Mouse (Mus musculus) forebrain, postnatal 0 days (tissue): Measurements from ENCODE around the gene Hoxa4. TPM values are rescaled to one million over a fixed set of nuclear protein-coding genes. Genes with fewer than 3 reads are reported as not detected.

Experiments
- ATAC-seq: fragments of 200-750 bp; cut with Nextera tagmentation; 2 replicates; pipeline ENCODE4 v1.8.0; 2017; ENCODE audit warnings: mild to moderate bottlenecking, moderate library complexity
- DNase-seq: peaks from one replicate; pipeline ENCODE4 v3.0.0-alpha.2; 2015
- H3K27ac ChIP-seq: fragments of 300-500 bp; sonication (generic); 2 replicates; pipeline ENCODE4 v1.5.1; 2014; ENCODE audit warnings: low read depth, mild to moderate bottlenecking, antibody characterized with exemption, low read length, moderate library complexity, mixed read lengths
- H3K27me3 ChIP-seq: fragments of 300-500 bp; sonication (generic); 2 replicates; pipeline ENCODE4 v1.6.1; 2014; ENCODE audit warnings: mild to moderate bottlenecking, low read length, mixed read lengths; ENCODE audit not compliant: insufficient read depth
- H3K36me3 ChIP-seq: fragments of 300-500 bp; sonication (generic); 2 replicates; pipeline ENCODE4 v1.6.1; 2014; ENCODE audit warnings: mild to moderate bottlenecking, moderate library complexity; ENCODE audit not compliant: insufficient read depth
- H3K4me1 ChIP-seq: fragments of 300-500 bp; sonication (generic); 2 replicates; pipeline ENCODE4 v1.6.1; 2014; ENCODE audit warnings: antibody characterized with exemption; ENCODE audit not compliant: insufficient read depth
- H3K4me2 ChIP-seq: fragments of 300-500 bp; sonication (generic); 2 replicates; pipeline ENCODE4 v1.6.1; 2014; ENCODE audit warnings: low read depth, mild to moderate bottlenecking, moderate library complexity
- H3K4me3 ChIP-seq: fragments of 300-500 bp; sonication (generic); 2 replicates; pipeline ENCODE4 v1.5.1; 2014; ENCODE audit warnings: low read depth, low read length, mixed read lengths
- H3K9ac ChIP-seq: fragments of 300-500 bp; sonication (generic); 2 replicates; pipeline ENCODE4 v1.6.1; 2014; ENCODE audit warnings: mild to moderate bottlenecking
- H3K9me3 ChIP-seq: fragments of 300-500 bp; sonication (generic); 2 replicates; pipeline ENCODE4 v1.6.1; 2016; ENCODE audit warnings: low read length
- CTCF ChIP-seq: sonication (generic); IDR thresholded peaks from 2 replicates; pipeline ENCODE4 v1.5.1; 2016; ENCODE audit warnings: antibody characterized with exemption, control low read depth, low read depth
- WGBS: fragments of 180-500 bp; shearing (Covaris S2); extraction: QIAGEN DNeasy Blood & Tissue Kit; methylation state at CpG from one replicate; pipeline ENCODE4 v1.1.7; 2014; 5-methylcytosine and 5-hydroxymethylcytosine counted together
- polyA plus RNA-seq: library from polyadenylated mRNA; unstranded; fragments of >200 nt; fragmentation: Nextera tagmentation; extraction: Ambion mirVana; gene quantifications from 2 replicates; pipeline ENCODE4 v1.2.1, GENCODE M21; 2015
- total RNA-seq: library from RNA; depleted of rRNA; stranded (reverse); fragments of >200 nt; gene quantifications from 2 replicates; pipeline ENCODE4 v1.2.3, GENCODE M21; 2014

The Hoxa4 gene
- total and polyA plus RNA-seq, 2 experiments from 2014 or later: not detected

DNA sequence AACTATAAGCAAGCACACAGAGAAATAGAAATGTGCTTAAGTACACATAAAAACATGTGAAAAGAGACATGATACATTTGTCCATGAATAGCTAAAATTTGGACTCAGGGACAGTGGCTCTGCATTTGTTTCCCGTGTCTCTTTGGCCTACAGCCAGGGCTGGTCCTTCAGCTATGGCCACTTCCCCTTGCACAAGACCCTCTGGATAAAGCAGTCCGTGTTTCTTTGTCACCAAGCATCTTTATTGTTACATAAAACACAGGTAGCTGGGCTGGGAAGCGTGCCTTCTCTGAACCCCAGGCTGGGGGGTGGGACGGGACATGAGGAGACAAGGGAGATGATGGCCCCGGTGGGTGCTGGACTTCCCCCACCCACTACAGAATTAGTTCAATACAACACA is 22.7 kb upstream of the Hoxa4 start:
- no peak overlapping the region for H3K9ac ChIP-seq
- no peak overlapping the region for H3K4me2 ChIP-seq
- no peaks in the 10 kb centered on the region for H3K9me3 ChIP-seq
- H3K4me3 ChIP-seq: no peak overlapping the region
- ATAC-seq: no peak
- peaks cover 97% of the 10 kb centered on the region for H3K27me3 ChIP-seq
- no peak for DNase-seq
- WGBS: 9% methylated on average over 5 of the region's 5 CpGs
- no peak overlapping the region for H3K27ac ChIP-seq
- H3K36me3 ChIP-seq: no peaks in the 10 kb centered on the region
- no peak for TF ChIP-seq CTCF
- peaks cover 4% of the 10 kb centered on the region; the same call in 1 of the 2 replicates for H3K4me1 ChIP-seq

DNA sequence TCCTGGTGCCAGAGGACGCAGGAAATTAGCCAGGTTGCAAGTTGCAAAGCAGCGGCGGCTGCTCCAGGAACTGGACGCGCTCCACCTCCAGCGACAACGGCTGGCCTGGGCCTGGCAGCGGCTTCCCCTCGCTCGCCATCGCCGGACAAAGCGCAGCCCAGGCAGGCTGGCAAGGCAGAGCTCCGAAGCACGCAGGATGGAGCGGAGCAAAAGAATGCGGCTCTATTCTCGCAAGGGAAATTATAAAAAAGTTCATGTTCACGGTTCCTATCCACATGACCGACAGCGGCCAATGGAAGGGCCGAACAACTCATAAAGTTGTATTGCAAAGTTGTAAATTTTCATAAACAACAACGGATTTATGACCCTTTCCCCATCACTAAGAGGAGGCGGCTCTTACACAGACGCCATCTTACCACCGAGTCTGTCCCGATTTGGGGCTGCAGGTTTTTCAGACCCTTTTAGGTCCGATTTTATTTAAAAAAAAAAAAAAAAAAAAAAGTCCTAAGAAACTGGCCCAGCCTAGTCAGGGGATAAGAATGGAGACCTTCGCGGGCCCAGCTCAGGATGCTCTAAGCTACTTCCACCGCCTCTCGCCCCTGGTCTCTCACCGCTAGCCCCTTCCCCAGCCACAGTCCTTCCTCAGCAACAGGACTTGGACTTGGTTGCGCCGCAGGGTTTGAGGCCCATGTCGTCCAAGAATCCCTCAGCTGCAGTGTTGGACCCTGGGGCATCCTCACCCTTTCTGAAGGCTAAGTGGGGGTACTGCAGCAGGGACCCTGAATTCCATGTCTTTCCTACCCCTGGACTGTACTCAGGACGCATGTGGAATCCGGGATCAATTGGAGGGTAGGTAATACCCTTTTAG is 21.8 kb upstream of the Hoxa4 start, which contains the start of the genes Hoxa3 and Gm28308:
Gene Hoxa3, minus strand, starts transcription at position 218 of the 868 bp plus-strand sequence.
Gene Gm28308, minus strand, starts transcription at position 221 of the 868 bp plus-strand sequence.
- Histone ChIP-seq H3K27me3 (peaks cover 97% of the 10 kb centered on the region), H3K4me1 (peaks cover 4% of the 10 kb centered on the region; the same call in 1 of the 2 replicates), H3K9me3 (no peaks in the 10 kb centered on the region), H3K36me3 (no peaks in the 10 kb centered on the region), H3K4me2 (no peak within 1 kb of the TSS), H3K27ac (no peak within 1 kb of the TSS), H3K4me3 (no peak within 1 kb of the TSS), H3K9ac (no peak within 1 kb of the TSS)
- TF ChIP-seq CTCF: no peak
- WGBS: 3% methylated on average over 38 of the region's 38 CpGs
- no peak for ATAC-seq
- no peak for DNase-seq

DNA sequence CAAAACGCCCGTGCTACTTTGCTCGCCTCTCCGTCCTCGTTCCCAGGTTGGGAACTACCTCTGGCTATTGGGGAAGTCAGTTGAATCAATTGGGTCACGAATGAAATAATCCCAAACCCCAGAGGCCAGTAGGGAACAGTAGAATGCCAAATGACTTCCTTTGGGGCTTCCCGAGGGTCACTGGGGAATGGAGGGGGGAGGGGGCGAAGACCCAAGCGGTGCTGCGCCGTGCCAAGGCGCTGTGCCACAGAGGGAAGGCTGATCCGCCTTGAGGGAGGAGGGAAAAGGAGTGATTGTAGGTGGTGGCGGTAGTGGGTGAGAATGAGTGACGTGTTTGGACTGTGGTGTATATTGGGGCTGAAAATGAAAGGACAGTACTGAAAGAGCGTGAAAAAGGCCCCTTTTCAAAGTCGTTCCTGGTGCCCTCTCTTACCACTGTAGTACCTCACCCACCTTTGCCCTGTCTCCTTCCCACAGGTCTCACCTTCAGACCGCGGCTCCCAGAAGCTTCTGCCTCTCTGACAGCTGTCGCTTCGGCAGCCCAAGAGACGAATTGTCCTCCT is 21.1 kb upstream of the Hoxa4 start:
- no peak for TF ChIP-seq CTCF
- H3K4me2 ChIP-seq: no peak overlapping the region
- no peaks in the 10 kb centered on the region for H3K36me3 ChIP-seq
- 3% methylated on average over 22 of the region's 22 CpGs for WGBS
- no peak overlapping the region for H3K9ac ChIP-seq
- no peaks in the 10 kb centered on the region for H3K9me3 ChIP-seq
- no peak for ATAC-seq
- no peak overlapping the region for H3K27ac ChIP-seq
- peaks cover 4% of the 10 kb centered on the region; the same call in 1 of the 2 replicates for H3K4me1 ChIP-seq
- H3K4me3 ChIP-seq: no peak overlapping the region
- H3K27me3 ChIP-seq: peaks cover 95% of the 10 kb centered on the region
- DNase-seq: no peak

DNA sequence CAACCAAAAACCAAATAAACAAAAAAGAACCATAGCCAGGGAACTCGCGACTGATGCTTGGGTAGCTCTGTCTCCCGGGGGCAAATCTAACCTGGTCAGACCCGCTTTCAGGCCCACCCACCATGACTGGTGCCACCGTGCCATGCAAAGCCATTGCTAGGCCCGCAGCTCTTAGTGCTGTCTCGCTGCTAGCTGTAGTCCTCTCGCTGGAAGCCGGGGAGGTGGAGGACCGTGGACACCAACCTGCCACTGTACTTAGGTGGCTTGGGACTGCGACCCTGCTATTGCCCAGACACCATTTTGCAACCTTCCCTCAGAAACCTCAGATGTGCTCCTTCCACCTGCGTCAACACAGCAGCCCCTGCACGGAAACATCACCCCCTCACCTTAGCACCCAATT is 20.4 kb upstream of the Hoxa4 start:
- no peak overlapping the region for H3K9ac ChIP-seq
- no peak for ATAC-seq
- H3K4me3 ChIP-seq: no peak overlapping the region
- no peak overlapping the region for H3K4me2 ChIP-seq
- H3K27ac ChIP-seq: no peak overlapping the region
- WGBS: 5% methylated on average over 13 of the region's 13 CpGs
- H3K36me3 ChIP-seq: no peaks in the 10 kb centered on the region
- no peak for TF ChIP-seq CTCF
- no peaks in the 10 kb centered on the region for H3K9me3 ChIP-seq
- H3K27me3 ChIP-seq: peaks cover 95% of the 10 kb centered on the region
- H3K4me1 ChIP-seq: no peaks in the 10 kb centered on the region
- DNase-seq: no peak

DNA sequence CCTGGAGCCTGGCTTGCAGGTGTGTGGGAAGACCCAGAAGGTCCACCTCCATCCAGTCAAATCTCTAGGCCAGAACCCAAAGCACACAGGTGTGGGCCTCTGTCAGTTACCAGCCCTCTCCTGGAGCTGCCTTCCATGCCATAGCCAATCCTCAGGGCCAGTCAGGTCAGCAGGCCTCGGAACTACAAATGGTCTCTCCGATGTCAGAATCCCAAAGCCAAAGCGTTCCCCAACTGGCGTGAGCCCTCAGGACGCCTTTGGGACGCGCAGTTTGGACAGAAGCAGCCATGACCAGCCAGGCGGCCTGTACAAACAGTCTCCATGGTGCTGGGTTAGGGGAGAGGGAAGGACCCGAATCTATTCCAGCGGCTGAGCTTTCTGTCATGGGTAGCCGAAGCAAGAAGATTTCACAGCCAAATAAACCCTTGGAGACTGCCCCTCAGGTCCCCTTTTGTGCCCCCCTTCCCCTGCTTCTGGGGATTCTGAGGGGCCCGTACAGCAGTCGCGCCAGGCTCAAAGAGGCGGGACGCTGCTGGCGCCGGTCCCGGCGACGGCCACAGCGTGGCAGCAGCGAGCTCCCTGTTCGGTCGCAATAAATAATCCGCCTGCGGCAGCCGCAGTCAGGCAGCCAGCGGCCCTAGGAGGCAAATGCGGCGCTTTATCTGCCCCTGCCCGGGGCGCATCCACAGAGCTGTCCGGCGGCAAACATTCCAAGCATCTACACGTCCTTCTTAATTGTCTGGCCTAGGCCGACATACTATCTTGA is 19.8 kb upstream of the Hoxa4 start:
- Histone ChIP-seq H3K36me3 (no peaks in the 10 kb centered on the region), H3K27ac (no peak overlapping the region), H3K4me1 (no peaks in the 10 kb centered on the region), H3K9ac (no peak overlapping the region), H3K4me2 (no peak overlapping the region), H3K27me3 (peaks cover 95% of the 10 kb centered on the region), H3K9me3 (no peaks in the 10 kb centered on the region), H3K4me3 (no peak overlapping the region)
- WGBS: 2% methylated on average over 37 of the region's 37 CpGs
- DNase-seq (peak; percentile 85), ATAC-seq (peak; percentile 78)
- peak; percentile 71 for TF ChIP-seq CTCF

DNA sequence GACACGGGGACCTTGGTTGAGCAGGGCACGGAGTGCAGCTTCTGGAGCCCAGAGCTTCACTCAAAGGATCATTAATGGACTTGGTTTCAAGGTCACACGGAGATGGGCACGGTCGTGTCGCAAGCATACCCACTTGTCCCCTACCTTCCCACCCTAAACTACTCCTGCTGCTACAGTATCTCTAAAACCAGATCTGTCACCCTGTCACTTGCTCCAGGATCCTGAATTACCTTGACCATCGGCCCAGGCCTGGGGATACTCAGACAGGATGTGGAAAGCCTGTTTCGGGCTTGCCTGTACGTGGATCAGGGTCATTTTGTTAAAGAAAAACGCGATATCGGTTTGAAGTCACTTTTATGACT is 18.1 kb upstream of the Hoxa4 start:
- H3K4me2 ChIP-seq: no peak overlapping the region
- 8% methylated on average over 12 of the region's 12 CpGs for WGBS
- H3K4me3 ChIP-seq: no peak overlapping the region

More for the DNA sequence above, 18.1 kb upstream of the Hoxa4 start:
- H3K9me3 ChIP-seq: no peaks in the 10 kb centered on the region
- H3K36me3 ChIP-seq: no peaks in the 10 kb centered on the region
- H3K4me1 ChIP-seq: no peaks in the 10 kb centered on the region
- no peak for ATAC-seq
- no peak for DNase-seq
- no peak overlapping the region for H3K9ac ChIP-seq
- H3K27ac ChIP-seq: no peak overlapping the region
- no peak for TF ChIP-seq CTCF
- peaks cover 94% of the 10 kb centered on the region for H3K27me3 ChIP-seq
